Mouse (Mus musculus) layer of hippocampus, adult 11-12 months (tissue): ENCODE data around the gene Oxct1.
A peak's percentile ranks its signal among the peaks of the same experiment; 100 is the strongest.

Experiments
- DNase-seq: peaks from one replicate; pipeline ENCODE4 v3.0.0; 2022; ENCODE audit warnings: low spot score

The Oxct1 gene

GRCm38 (mm10) chr15:4026231-4026773 is at the start of gene Oxct1:
Gene Oxct1 (plus strand): TSS chr15:4026383.
- DNase-seq: peak; percentile 93

GRCm38 (mm10) chr15:3978279-3978678 is 47.9 kb upstream of the Oxct1 start:
- no peak for DNase-seq

GRCm38 (mm10) chr15:3979061-3979848 is 46.9 kb upstream of the Oxct1 start, which contains the start of gene Fbxo4:
Gene Fbxo4 (minus strand): TSS chr15:3979573.
- DNase-seq: peak; percentile 80

- DNase-seq: no peak
Observed at GRCm38 (mm10) chr15:3979871-3980270, 46.3 kb upstream of the Oxct1 start.

- DNase-seq: no peak
Observed at GRCm38 (mm10) chr15:3982732-3983131, 43.5 kb upstream of the Oxct1 start.

GRCm38 (mm10) chr15:3984876-3985275 is 41.3 kb upstream of the Oxct1 start:
- no peak for DNase-seq

- DNase-seq: no peak
Observed at GRCm38 (mm10) chr15:3987981-3988380, 38.2 kb upstream of the Oxct1 start.

GRCm38 (mm10) chr15:3994852-3995447 is 31.2 kb upstream of the Oxct1 start:
- DNase-seq: no peak

- peak; percentile 98 for DNase-seq
Observed at GRCm38 (mm10) chr15:3995448-3996266, 30.5 kb upstream of the Oxct1 start, which contains the start of gene AW549877. Gene AW549877 (minus strand): TSS chr15:3995744.

- no peak for DNase-seq
Observed at GRCm38 (mm10) chr15:3996267-3997010, 29.7 kb upstream of the Oxct1 start.

- DNase-seq: no peak
Observed at GRCm38 (mm10) chr15:3999144-3999543, 27.0 kb upstream of the Oxct1 start.

- DNase-seq: no peak
Observed at GRCm38 (mm10) chr15:4000536-4000935, 25.6 kb upstream of the Oxct1 start.

- no peak for DNase-seq
Observed at GRCm38 (mm10) chr15:4013873-4014272, 12.3 kb upstream of the Oxct1 start.

- DNase-seq: no peak
Observed at GRCm38 (mm10) chr15:4020711-4021110, 5.5 kb upstream of the Oxct1 start.

GRCm38 (mm10) chr15:4023747-4024146 is 2.4 kb upstream of the Oxct1 start:
- no peak for DNase-seq

GRCm38 (mm10) chr15:4024726-4025507 is 1.3 kb upstream of the Oxct1 start:
- DNase-seq: no peak

- DNase-seq: no peak
Observed at GRCm38 (mm10) chr15:4025508-4025904, 677 bp upstream of the Oxct1 start.

- DNase-seq: peak; percentile 86
Observed at GRCm38 (mm10) chr15:4026831-4027584, 825 bp downstream of the Oxct1 start.

GRCm38 (mm10) chr15:4027671-4028410 is 1.7 kb downstream of the Oxct1 start:
- no peak for DNase-seq

GRCm38 (mm10) chr15:4028411-4028700 is 2.2 kb downstream of the Oxct1 start:
- DNase-seq: no peak
